Mouse (Mus musculus): ENCODE data around the gene Actg1.

Actg1 gene

GRCm38 (mm10) chr11:120360755-120361154 lies 12.4 kb upstream of the Actg1 start:
- DNase-seq (ENCODE audit: low spot score in 2 of 2): no peak

DNA sequence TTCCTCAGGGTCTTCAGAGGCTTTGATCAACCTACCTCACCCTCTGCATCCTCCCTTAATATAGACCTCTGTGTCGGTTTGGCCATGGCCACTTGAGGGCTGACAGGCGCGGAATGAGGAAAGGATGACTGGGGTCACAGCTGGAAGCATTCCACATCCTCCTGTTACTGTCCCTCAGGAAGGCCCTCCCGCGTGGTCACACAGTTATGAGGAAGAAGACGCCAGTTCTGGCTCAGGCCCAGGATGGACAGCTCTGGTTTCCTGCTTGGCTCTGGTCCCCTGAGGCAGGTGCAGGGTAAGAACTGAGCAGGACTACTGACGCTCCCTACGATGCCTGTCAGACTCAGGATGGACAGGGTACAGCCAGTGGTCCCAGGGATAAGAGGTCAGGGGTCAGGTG lies 11.7 kb upstream of the Actg1 start:
- DNase-seq (ENCODE audit: low spot score in 2 of 2): no peak

DNA sequence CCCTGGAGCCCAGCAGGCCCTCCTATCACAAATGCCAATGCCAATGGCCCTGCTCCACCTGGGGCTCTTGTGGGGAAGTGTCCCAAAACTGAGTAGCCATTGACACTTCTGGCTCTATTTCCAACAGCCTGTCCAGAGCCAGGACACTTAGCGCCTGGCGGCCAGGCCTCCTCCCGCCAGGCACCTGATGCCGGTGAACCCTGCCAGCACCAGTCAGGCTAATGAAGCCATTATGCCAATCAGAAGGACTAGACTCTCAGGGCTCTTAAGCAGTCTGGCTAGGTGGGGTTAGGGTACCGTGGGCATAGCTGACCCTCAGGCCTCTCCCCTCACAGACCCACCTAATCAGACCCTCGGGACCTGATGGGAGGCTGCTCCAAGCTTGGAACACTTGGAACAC lies 11.0 kb upstream of the Actg1 start:
- DNase-seq (ENCODE audit: low spot score in 2 of 2): no peak

- DNase-seq (ENCODE audit: low spot score in 2 of 2): peak in 1 of 2 experiments; percentile 78
Measured at GRCm38 (mm10) chr11:120357791-120358401, 9.6 kb upstream of the Actg1 start.

- no peak for DNase-seq (ENCODE audit: low spot score in 2 of 2)
Measured at GRCm38 (mm10) chr11:120356900-120357299, 8.6 kb upstream of the Actg1 start.

DNA sequence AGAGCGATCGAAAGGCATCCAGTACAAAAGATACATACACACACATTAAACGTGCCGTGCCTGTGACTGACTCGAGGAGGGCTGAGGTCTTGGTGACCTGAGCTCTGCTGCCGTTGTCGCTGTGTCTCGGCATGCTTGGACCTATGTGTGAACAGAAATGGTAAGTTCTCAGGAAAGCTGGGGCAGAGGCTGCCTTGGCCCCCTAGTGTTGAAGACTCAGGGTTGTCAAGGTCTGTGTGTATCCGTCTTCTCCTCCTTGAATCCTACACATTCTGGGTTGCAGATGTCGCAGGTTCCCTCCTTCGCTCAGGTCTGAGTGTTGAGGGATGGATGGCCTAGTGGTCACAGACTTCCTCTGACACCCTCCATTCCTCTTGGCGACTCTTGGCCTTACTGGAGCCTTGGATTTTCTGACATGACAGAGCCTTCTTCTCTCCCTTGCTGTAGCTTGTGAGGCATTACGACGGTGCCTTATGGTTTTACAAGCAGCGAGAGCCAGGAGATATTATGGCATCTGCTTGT lies 8.0 kb upstream of the Actg1 start:
- no peak for DNase-seq (ENCODE audit: low spot score in 2 of 2)

- no peak for DNase-seq (ENCODE audit: low spot score in 2 of 2)
Measured at GRCm38 (mm10) chr11:120355277-120356039, 7.1 kb upstream of the Actg1 start.

- DNase-seq (ENCODE audit: low spot score in 2 of 2): no peak
Measured at GRCm38 (mm10) chr11:120354304-120355276, 6.2 kb upstream of the Actg1 start.

GRCm38 (mm10) chr11:120353500-120354303 lies 5.4 kb upstream of the Actg1 start:
- DNase-seq (ENCODE audit: low spot score in 2 of 2): peak; percentile 52 to 71

- DNase-seq (ENCODE audit: low spot score in 2 of 2): peak; percentile 20 to 31
Measured at GRCm38 (mm10) chr11:120352571-120353290, 4.4 kb upstream of the Actg1 start.

DNA sequence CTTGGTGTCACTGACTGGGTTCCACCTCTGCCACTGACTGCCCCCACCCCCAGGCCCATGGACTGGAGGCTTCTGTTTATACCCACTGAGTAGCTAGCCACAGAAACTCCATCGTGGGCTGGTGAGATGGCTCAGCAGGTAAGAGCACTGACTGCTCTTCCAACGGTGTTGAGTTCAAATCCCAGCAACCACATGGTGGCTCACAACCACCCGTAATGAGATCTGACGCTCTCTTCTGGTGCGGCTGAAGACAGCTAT lies 3.7 kb upstream of the Actg1 start:
- DNase-seq (ENCODE audit: low spot score in 2 of 2): peak; percentile 1 to 17

DNA sequence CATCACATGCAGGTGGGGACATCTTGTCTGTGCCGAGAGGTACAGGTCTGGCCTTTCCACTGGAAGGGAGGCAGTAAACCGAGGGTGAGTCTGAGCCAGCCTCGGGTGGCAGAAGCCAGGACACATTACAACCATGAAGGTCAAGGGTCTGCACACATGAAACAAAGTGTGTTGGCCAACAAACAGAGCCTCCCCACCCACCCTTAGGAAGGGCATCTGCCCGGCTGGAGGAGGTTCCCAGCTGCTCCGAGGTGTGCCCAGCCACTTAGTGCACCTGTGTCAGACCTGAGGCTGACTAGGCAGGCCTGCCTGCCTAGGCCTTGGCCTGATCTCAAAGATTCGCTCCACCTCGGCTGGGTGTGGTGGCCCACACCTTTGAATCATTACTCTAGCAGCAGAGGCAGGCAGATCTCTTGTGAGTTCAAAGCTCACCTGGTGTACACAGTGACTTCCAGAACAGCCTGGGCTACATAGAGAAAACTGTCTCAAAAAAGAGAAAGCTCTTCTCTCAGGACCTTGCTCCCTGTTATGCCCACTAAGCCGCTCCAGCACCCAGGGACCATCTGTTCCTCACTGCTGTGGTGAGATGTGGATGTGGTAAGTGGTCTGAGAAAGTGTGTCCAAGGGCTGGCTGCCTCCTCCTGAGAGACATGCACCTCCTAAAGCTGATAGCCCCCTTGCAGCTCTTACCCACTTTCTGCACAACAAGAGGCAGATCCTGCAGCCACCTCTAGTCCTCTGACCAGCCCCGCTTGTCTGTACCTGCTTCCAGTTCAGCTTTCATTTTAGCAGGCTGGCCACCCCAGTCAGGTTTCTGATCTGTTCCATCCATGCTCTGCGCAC lies 3.1 kb upstream of the Actg1 start:
- DNase-seq (ENCODE audit: low spot score in 2 of 2): peak; percentile 8 to 20

- DNase-seq (ENCODE audit: low spot score in 2 of 2): peak; percentile 18 to 31
Measured at GRCm38 (mm10) chr11:120350711-120351110, 2.4 kb upstream of the Actg1 start.

- peak; percentile 72 to 86 for DNase-seq (ENCODE audit: low spot score in 2 of 2)
Measured at GRCm38 (mm10) chr11:120349986-120350702, 1.8 kb upstream of the Actg1 start.

DNA sequence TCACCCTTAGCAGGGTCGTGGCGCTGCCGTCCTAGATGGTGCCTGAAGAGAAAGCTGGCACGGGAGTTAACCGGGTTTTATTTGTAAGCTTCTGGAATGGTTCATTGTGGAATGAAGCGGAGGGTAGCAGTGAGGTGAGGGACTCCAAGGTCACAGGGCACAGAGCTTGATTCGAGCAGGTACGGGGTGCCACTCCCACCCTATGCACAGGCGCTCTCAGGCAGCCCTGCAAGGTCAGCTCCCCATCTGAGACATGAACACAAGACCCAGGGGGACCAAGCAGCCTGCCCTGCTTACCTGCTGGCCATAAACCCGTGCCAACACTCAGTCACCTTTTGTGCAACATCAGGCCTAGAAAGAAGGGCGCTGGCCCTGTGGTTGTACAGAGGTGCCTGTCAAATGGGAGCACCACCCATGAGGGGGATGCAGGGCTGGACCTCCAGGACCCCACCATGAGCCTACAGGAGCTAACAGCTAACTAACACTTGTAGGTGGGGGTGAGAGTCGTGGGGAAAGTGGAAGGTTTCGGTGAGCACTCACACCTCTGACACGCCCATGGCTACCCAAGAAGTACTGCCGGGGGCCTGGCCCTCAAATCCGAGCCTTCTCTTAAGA lies 1.1 kb upstream of the Actg1 start:
- peak; percentile 21 to 42 for DNase-seq (ENCODE audit: low spot score in 2 of 2)

DNA sequence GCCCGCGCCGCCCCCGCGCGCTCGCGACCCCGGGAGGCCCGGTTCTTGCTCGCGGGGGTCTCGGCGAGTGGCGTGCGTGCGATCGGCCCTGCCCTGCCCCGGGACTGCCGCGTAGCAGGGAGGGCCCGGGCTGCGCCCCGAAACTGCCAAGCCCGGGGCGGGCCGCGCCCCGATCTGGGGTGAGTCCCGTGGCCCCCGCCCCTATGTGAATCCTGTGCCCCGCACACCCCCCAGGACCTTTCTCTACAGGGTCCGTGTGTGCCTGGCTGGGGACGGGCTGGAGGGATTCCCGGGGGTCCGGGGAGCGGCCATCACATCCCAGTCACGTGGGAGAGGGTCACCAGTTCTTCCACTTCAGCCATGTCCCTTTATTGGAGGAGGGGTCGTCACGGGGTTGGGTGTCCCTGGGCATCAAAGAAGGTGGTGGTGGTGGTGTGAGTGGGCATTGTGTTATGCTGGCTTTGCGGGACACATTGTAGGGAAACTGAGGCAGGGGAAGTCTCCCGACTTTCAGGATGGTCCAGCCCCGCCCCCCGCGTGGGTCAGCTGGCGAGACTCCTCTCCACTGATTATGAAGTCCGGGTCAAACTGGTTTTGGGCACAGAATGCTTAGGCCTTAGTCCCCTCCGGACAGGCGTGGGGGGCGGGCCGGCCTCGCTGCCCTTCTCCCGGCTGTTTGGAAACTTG lies 485 bp upstream of the Actg1 start:
- peak; percentile 39 to 66 for DNase-seq (ENCODE audit: low spot score in 2 of 2)

DNA sequence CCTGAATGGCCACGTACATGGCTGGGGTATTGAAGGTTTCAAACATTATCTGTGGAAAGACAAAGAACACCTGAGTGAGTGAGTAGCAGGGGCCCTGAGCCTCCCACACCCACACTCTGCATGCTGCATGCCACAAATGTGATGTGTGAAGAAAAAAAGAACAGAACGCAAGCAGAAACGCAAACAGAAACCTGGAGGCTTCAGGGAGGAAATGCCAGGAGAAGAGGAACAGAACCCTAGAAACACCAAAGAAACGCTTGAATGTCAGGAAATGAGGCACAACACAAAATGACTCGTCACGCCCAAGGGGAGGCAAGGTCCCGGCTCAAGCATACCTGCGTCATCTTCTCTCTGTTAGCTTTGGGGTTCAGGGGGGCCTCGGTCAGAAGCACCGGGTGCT lies 1.0 kb downstream of the Actg1 start:
- DNase-seq (ENCODE audit: low spot score in 2 of 2): peak; percentile 5 to 18

All from cerebellum, postnatal 4 days (tissue).